ENCODE assay signal across 9 mouse cellular contexts in the genomic region with DNA sequence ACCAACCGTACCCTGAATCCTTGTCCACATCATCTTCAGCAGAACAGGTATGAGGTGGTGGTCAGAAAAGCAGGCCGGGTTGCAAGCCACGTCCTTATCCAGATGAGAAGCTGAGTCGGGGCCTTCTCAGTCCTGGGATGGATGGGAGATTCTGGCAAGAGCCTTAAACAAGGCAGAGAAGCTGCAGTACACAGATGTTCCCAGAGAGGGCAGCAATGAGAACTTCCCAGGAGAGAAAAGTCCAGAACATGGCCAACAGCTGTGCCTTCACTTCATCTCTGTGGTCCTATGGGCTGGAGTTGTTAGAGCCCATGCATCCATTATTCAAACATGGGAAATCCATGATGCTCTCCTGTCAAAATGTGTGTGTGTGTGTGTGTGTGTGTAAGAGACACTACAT. TPM values are rescaled to one million over a fixed set of nuclear protein-coding genes. Genes with fewer than 3 reads are reported as not detected.
DNase-seq lines count a peak whose midpoint lies in the region; ATAC-seq and TF ChIP-seq lines count a peak whose summit lies in the region.
"Had no signal": no experiment of that assay in that cellular context is flagged by ENCODE, and none has a peak within 500 bp of the region (broad histone marks: within the 10 kb centered on the region; RNA-seq: fewer than 3 reads in every experiment).

No protein-coding gene starts in this region.

- H3K4me1 ChIP-seq in kidney, adult 2 months (ENCODE audit: control insufficient read depth, insufficient read depth, low read length) = no peaks in the 10 kb centered on the region
- H3K4me1 ChIP-seq in kidney, embryonic 15.5 days = 0 out of 2 replicates have a peak, but pooled peaks cover 3% of the 10 kb centered on the region
- no peaks in the 10 kb centered on the region for H3K4me1 ChIP-seq in limb, embryonic 11.5 days (ENCODE audit: control insufficient read depth, insufficient read depth, low read length)

- no peaks in the 10 kb centered on the region for H3K27me3 ChIP-seq in kidney, adult 2 months (replicated peaks; ENCODE audit: control insufficient read depth, insufficient read depth, low read length)
- H3K27me3 ChIP-seq in kidney, embryonic 15.5 days = no peaks in the 10 kb centered on the region
- no peaks in the 10 kb centered on the region for H3K27me3 ChIP-seq in limb, embryonic 11.5 days (ENCODE audit: control insufficient read depth, insufficient read depth, low read length)

- ATAC-seq in kidney, embryonic 15.5 days (replicated peaks; ENCODE audit: low FRiP score) = no peak
- ATAC-seq in limb, embryonic 11.5 days (ENCODE audit: insufficient number of reproducible peaks, low FRiP score, low TSS enrichment, low read depth) = no peak
- ATAC-seq in activated CD4-positive, CD25-positive, alpha-beta regulatory T cell, adult 4 months = no peak

- H3K9me3 ChIP-seq in kidney, embryonic 15.5 days (replicated peaks) = no peaks in the 10 kb centered on the region
- no peaks in the 10 kb centered on the region for H3K9me3 ChIP-seq in limb, embryonic 11.5 days (ENCODE audit: control insufficient read depth, low read length)

- intact Hi-C loops in gastrocnemius, postnatal 14 days (cut with DNase I; ENCODE audit: low total_unique reads) = loop anchor here (2.0 to 5.0 kb wide), 2 partner anchors 103 to 169 kb away; no protein-coding TSS in a partner anchor

- 66% methylated on average over 4 of the region's 4 CpGs for WGBS in kidney, adult 2 months
- WGBS in kidney, embryonic 15.5 days = 64% methylated on average over 4 of the region's 4 CpGs
- WGBS in limb, embryonic 11.5 days = 69% methylated on average over 4 of the region's 4 CpGs

- H3K4me2 ChIP-seq in kidney, embryonic 15.5 days = no peak overlapping the region
- no peak overlapping the region for H3K4me2 ChIP-seq in limb, embryonic 11.5 days (ENCODE audit: low read depth, severe bottlenecking)

- no peak for TF ChIP-seq POLR2A in kidney, adult 2 months (IDR thresholded peaks at IDR 0.05; ENCODE audit: low read depth, low read length)

- H3K4me3 ChIP-seq in kidney, adult 2 months (ENCODE audit: insufficient read depth, low read depth, low read length) = no peak overlapping the region
- H3K4me3 ChIP-seq in kidney, embryonic 15.5 days (replicated peaks) = no peak overlapping the region
- H3K4me3 ChIP-seq in limb, embryonic 11.5 days (ENCODE audit: low read depth, low read length) = no peak overlapping the region
- H3K4me3 ChIP-seq: megakaryocyte, embryonic 14.5 days had no signal

- no peaks in the 10 kb centered on the region for H3K36me3 ChIP-seq in kidney, adult 2 months (ENCODE audit: control insufficient read depth, insufficient read depth, low read length)
- H3K36me3 ChIP-seq in kidney, embryonic 15.5 days = no peaks in the 10 kb centered on the region
- H3K36me3 ChIP-seq in limb, embryonic 11.5 days (ENCODE audit: control insufficient read depth, insufficient read depth, low read length) = no peaks in the 10 kb centered on the region

- TF ChIP-seq CTCF in kidney, adult 2 months (conservative IDR thresholded peaks at IDR 0.05; ENCODE audit: insufficient read depth, insufficient read length, low read depth, low read length) = peak; percentile 64

- no peak overlapping the region for H3K9ac ChIP-seq in kidney, embryonic 15.5 days
- H3K9ac ChIP-seq in limb, embryonic 11.5 days (ENCODE audit: low read length) = no peak overlapping the region

- peak; percentile 52 for DNase-seq in kidney, adult 2 months
- peak; percentile 52 for DNase-seq in MEL-GATA-1-ER (ENCODE audit: extremely low read depth, low read depth)
- DNase-seq in c-Kit-positive CD71-positive TER-119-negative erythroid progenitor cells, embryonic 14.5 days (ENCODE audit: low read depth) = peak; percentile 55
- peak; percentile 34 for DNase-seq in gastrocnemius, postnatal 14 days
- peak; percentile 83 for DNase-seq in limb, embryonic 11.5 days (ENCODE audit: low spot score)
- peak; percentile 88 for DNase-seq in retina, embryonic 14.5 days (ENCODE audit: low spot score)

- H3K27ac ChIP-seq in kidney, adult 2 months (ENCODE audit: insufficient read depth, low read depth, low read length) = no peak overlapping the region
- no peak overlapping the region for H3K27ac ChIP-seq in kidney, embryonic 15.5 days
- H3K27ac ChIP-seq in limb, embryonic 11.5 days (replicated peaks; ENCODE audit: low read depth, low read length) = no peak overlapping the region

RNA-seq across cellular contexts. Expression of a gene that starts 39.2 kb away (rescaled TPM):
- polyA plus RNA-seq in kidney, adult 2 months (2012; rRNA removed) = 7.6 and 8.2 TPM in 2 replicates
- 7.1 and 7.5 TPM in 2 replicates for polyA plus RNA-seq in kidney, embryonic 15.5 days (2015; fragmentation: Nextera tagmentation; extraction: Ambion mirVana)
- 1 to 10 TPM; 4.9 to 6.6 TPM for total RNA-seq in gastrocnemius, postnatal 14 days (2021)
- polyA plus RNA-seq in limb, embryonic 11.5 days (2014; fragmentation: Nextera tagmentation; extraction: Ambion mirVana) = 6.3 and 6.9 TPM in 2 replicates
- 100 to 1,000 TPM; 104 to 116 TPM for polyA plus RNA-seq in activated CD4-positive, CD25-positive, alpha-beta regulatory T cell, adult 4 months (2017; shearing (Covaris generic))

Comparison
In these comparisons a context has a peak if more than half of its experiments do, and no peak if none do; other contexts are left out.
1. DNase-seq: peak in every context shown above with its lines; median percentile 88 in retina, embryonic 14.5 days; 83 in limb, embryonic 11.5 days; 55 in c-Kit-positive CD71-positive TER-119-negative erythroid progenitor cells, embryonic 14.5 days; 52 in kidney, adult 2 months; 52 in MEL-GATA-1-ER; 34 in gastrocnemius, postnatal 14 days.
2. RNA of a gene that starts 39.2 kb away (polyA plus RNA-seq): 104 to 116 TPM in activated CD4-positive, CD25-positive, alpha-beta regulatory T cell, adult 4 months; 7.6 to 8.2 TPM in kidney, adult 2 months, 7.1 to 7.5 TPM in kidney, embryonic 15.5 days and 6.3 to 6.9 TPM in limb, embryonic 11.5 days; every median in the first group is over 10 times any median in the second.